Mouse (Mus musculus) forebrain, postnatal 0 days (tissue): Measurements from ENCODE around the gene Snx29. TPM values are rescaled to one million over a fixed set of nuclear protein-coding genes. Genes with fewer than 3 reads are reported as not detected.

Experiments
- ATAC-seq: fragments of 200-750 bp; cut with Nextera tagmentation; 2 replicates; pipeline ENCODE4 v1.8.0; 2017; ENCODE audit warnings: mild to moderate bottlenecking, moderate library complexity
- DNase-seq: peaks from one replicate; pipeline ENCODE4 v3.0.0-alpha.2; 2015
- H3K27ac ChIP-seq: fragments of 300-500 bp; sonication (generic); 2 replicates; pipeline ENCODE4 v1.5.1; 2014; ENCODE audit warnings: low read depth, mild to moderate bottlenecking, antibody characterized with exemption, low read length, moderate library complexity, mixed read lengths
- H3K27me3 ChIP-seq: fragments of 300-500 bp; sonication (generic); 2 replicates; pipeline ENCODE4 v1.6.1; 2014; ENCODE audit warnings: mild to moderate bottlenecking, low read length, mixed read lengths; ENCODE audit not compliant: insufficient read depth
- H3K36me3 ChIP-seq: fragments of 300-500 bp; sonication (generic); 2 replicates; pipeline ENCODE4 v1.6.1; 2014; ENCODE audit warnings: mild to moderate bottlenecking, moderate library complexity; ENCODE audit not compliant: insufficient read depth
- H3K4me1 ChIP-seq: fragments of 300-500 bp; sonication (generic); 2 replicates; pipeline ENCODE4 v1.6.1; 2014; ENCODE audit warnings: antibody characterized with exemption; ENCODE audit not compliant: insufficient read depth
- H3K4me2 ChIP-seq: fragments of 300-500 bp; sonication (generic); 2 replicates; pipeline ENCODE4 v1.6.1; 2014; ENCODE audit warnings: low read depth, mild to moderate bottlenecking, moderate library complexity
- H3K4me3 ChIP-seq: fragments of 300-500 bp; sonication (generic); 2 replicates; pipeline ENCODE4 v1.5.1; 2014; ENCODE audit warnings: low read depth, low read length, mixed read lengths
- H3K9ac ChIP-seq: fragments of 300-500 bp; sonication (generic); 2 replicates; pipeline ENCODE4 v1.6.1; 2014; ENCODE audit warnings: mild to moderate bottlenecking
- H3K9me3 ChIP-seq: fragments of 300-500 bp; sonication (generic); 2 replicates; pipeline ENCODE4 v1.6.1; 2016; ENCODE audit warnings: low read length
- CTCF ChIP-seq: sonication (generic); IDR thresholded peaks from 2 replicates; pipeline ENCODE4 v1.5.1; 2016; ENCODE audit warnings: antibody characterized with exemption, control low read depth, low read depth
- WGBS: fragments of 180-500 bp; shearing (Covaris S2); extraction: QIAGEN DNeasy Blood & Tissue Kit; methylation state at CpG from one replicate; pipeline ENCODE4 v1.1.7; 2014; 5-methylcytosine and 5-hydroxymethylcytosine counted together
- polyA plus RNA-seq: library from polyadenylated mRNA; unstranded; fragments of >200 nt; fragmentation: Nextera tagmentation; extraction: Ambion mirVana; gene quantifications from 2 replicates; pipeline ENCODE4 v1.2.1, GENCODE M21; 2015
- total RNA-seq: library from RNA; depleted of rRNA; stranded (reverse); fragments of >200 nt; gene quantifications from 2 replicates; pipeline ENCODE4 v1.2.3, GENCODE M21; 2014

The Snx29 gene
- total and polyA plus RNA-seq, 2 experiments from 2014 or later, result 5.8 to 20.6 TPM

GRCm38 (mm10) chr16:11365626-11366025 is 42.9 kb downstream of the Snx29 start:
- WGBS, result 86% methylated on average over 5 of the region's 5 CpGs
- Histone ChIP-seq H3K9me3 (no peaks in the 10 kb centered on the region), H3K36me3 (peaks cover 7% of the 10 kb centered on the region; the same call in 1 of the 2 replicates), H3K4me1 (no peaks in the 10 kb centered on the region), H3K4me2 (no peak overlapping the region), H3K27me3 (no peaks in the 10 kb centered on the region), H3K9ac (no peak overlapping the region), H3K27ac (no peak overlapping the region), H3K4me3 (no peak overlapping the region)
- TF ChIP-seq CTCF, result no peak
- DNase-seq (no peak), ATAC-seq (no peak)

GRCm38 (mm10) chr16:11366851-11367250 is 44.1 kb downstream of the Snx29 start:
- H3K4me1 ChIP-seq, result no peaks in the 10 kb centered on the region
- DNase-seq, result no peak
- no peaks in the 10 kb centered on the region for H3K27me3 ChIP-seq
- H3K9ac ChIP-seq, result no peak overlapping the region
- no peak for ATAC-seq
- H3K36me3 ChIP-seq, result peaks cover 7% of the 10 kb centered on the region; the same call in 1 of the 2 replicates
- H3K9me3 ChIP-seq, result no peaks in the 10 kb centered on the region
- H3K4me3 ChIP-seq, result no peak overlapping the region
- no peak for TF ChIP-seq CTCF
- no peak overlapping the region for H3K4me2 ChIP-seq
- H3K27ac ChIP-seq, result no peak overlapping the region
- WGBS, result 80% methylated on average over 1 of the region's 1 CpGs

- TF ChIP-seq CTCF, result no peak
- no peak overlapping the region for H3K9ac ChIP-seq
- peaks cover 7% of the 10 kb centered on the region; the same call in 1 of the 2 replicates for H3K36me3 ChIP-seq
- H3K4me3 ChIP-seq, result no peak overlapping the region
- 93% methylated on average over 3 of the region's 3 CpGs for WGBS
- H3K27ac ChIP-seq, result no peak overlapping the region
- no peaks in the 10 kb centered on the region for H3K9me3 ChIP-seq
- no peaks in the 10 kb centered on the region for H3K4me1 ChIP-seq
- H3K4me2 ChIP-seq, result no peak overlapping the region
- no peaks in the 10 kb centered on the region for H3K27me3 ChIP-seq
- DNase-seq (no peak), ATAC-seq (no peak)
Observed at GRCm38 (mm10) chr16:11368412-11368811, 45.7 kb downstream of the Snx29 start.

GRCm38 (mm10) chr16:11369162-11369561 is 46.5 kb downstream of the Snx29 start:
- Histone ChIP-seq H3K4me3 (no peak overlapping the region), H3K27me3 (no peaks in the 10 kb centered on the region), H3K27ac (no peak overlapping the region), H3K9ac (no peak overlapping the region), H3K4me2 (no peak overlapping the region), H3K4me1 (no peaks in the 10 kb centered on the region), H3K9me3 (no peaks in the 10 kb centered on the region), H3K36me3 (peaks cover 7% of the 10 kb centered on the region; the same call in 1 of the 2 replicates)
- ATAC-seq, result no peak
- WGBS, result 38% methylated on average over 4 of the region's 4 CpGs
- TF ChIP-seq CTCF, result no peak
- DNase-seq, result no peak

GRCm38 (mm10) chr16:11369642-11370041 is 46.9 kb downstream of the Snx29 start:
- DNase-seq (peak; percentile 16), ATAC-seq (0 out of 2 replicates have a peak, but pooled peaks have one; percentile 36)
- H3K27me3 ChIP-seq, result no peaks in the 10 kb centered on the region
- no peaks in the 10 kb centered on the region for H3K4me1 ChIP-seq
- no peak overlapping the region for H3K27ac ChIP-seq
- H3K9ac ChIP-seq, result no peak overlapping the region
- no peak overlapping the region for H3K4me3 ChIP-seq
- H3K36me3 ChIP-seq, result peaks cover 7% of the 10 kb centered on the region; the same call in 1 of the 2 replicates
- no peaks in the 10 kb centered on the region for H3K9me3 ChIP-seq
- H3K4me2 ChIP-seq, result no peak overlapping the region
- no peak for TF ChIP-seq CTCF
- 0% methylated on average over 1 of the region's 1 CpGs for WGBS

- DNase-seq (peak; percentile 17), ATAC-seq (0 out of 2 replicates have a peak, but pooled peaks have one; percentile 5)
- no peak overlapping the region for H3K4me3 ChIP-seq
- H3K4me1 ChIP-seq, result no peaks in the 10 kb centered on the region
- H3K36me3 ChIP-seq, result peaks cover 7% of the 10 kb centered on the region; the same call in 1 of the 2 replicates
- no peak overlapping the region for H3K4me2 ChIP-seq
- H3K9ac ChIP-seq, result no peak overlapping the region
- H3K9me3 ChIP-seq, result no peaks in the 10 kb centered on the region
- no peaks in the 10 kb centered on the region for H3K27me3 ChIP-seq
- no peak for TF ChIP-seq CTCF
- WGBS, result 31% methylated on average over 7 of the region's 7 CpGs
- H3K27ac ChIP-seq, result no peak overlapping the region
Observed at GRCm38 (mm10) chr16:11370132-11370544, 47.4 kb downstream of the Snx29 start.

GRCm38 (mm10) chr16:11379264-11379663 is 56.6 kb downstream of the Snx29 start:
- no peak for TF ChIP-seq CTCF
- H3K4me2 ChIP-seq, result no peak overlapping the region
- no peak overlapping the region for H3K27ac ChIP-seq
- ATAC-seq (no peak), DNase-seq (no peak)
- H3K4me1 ChIP-seq, result no peaks in the 10 kb centered on the region
- H3K9ac ChIP-seq, result no peak overlapping the region
- 82% methylated on average over 3 of the region's 3 CpGs for WGBS
- no peaks in the 10 kb centered on the region for H3K27me3 ChIP-seq
- H3K36me3 ChIP-seq, result no peaks in the 10 kb centered on the region
- no peaks in the 10 kb centered on the region for H3K9me3 ChIP-seq
- no peak overlapping the region for H3K4me3 ChIP-seq

- DNase-seq (no peak), ATAC-seq (peak; percentile 34; the same call in 1 of the 2 replicates)
- H3K4me3 ChIP-seq, result no peak overlapping the region
- H3K4me1 ChIP-seq, result no peaks in the 10 kb centered on the region
- TF ChIP-seq CTCF, result no peak
- H3K9me3 ChIP-seq, result no peaks in the 10 kb centered on the region
- no peak overlapping the region for H3K27ac ChIP-seq
- 78% methylated on average over 5 of the region's 5 CpGs for WGBS
- H3K27me3 ChIP-seq, result no peaks in the 10 kb centered on the region
- H3K4me2 ChIP-seq, result no peak overlapping the region
- no peak overlapping the region for H3K9ac ChIP-seq
- H3K36me3 ChIP-seq, result no peaks in the 10 kb centered on the region
Observed at GRCm38 (mm10) chr16:11380038-11380437, 57.3 kb downstream of the Snx29 start.
